Mouse (Mus musculus) megakaryocyte progenitor cell, adult 5-6 weeks (primary cell): ENCODE data around the gene Mertk. TPM values are rescaled to one million over a fixed set of nuclear protein-coding genes. Genes with fewer than 3 reads are reported as not detected.
"Not testable (repeated sequence)": the region's sequence is repeated elsewhere in the genome, so short reads cannot be mapped to it uniquely, and the experiment has no call there.

Experiments used
- ATAC-seq: replicated peaks from 2 replicates; pipeline ENCODE4 v1.8.0; 2016; ENCODE audit warnings: mild to moderate bottlenecking, moderate TSS enrichment, inconsistent platforms; ENCODE audit not compliant: poor library complexity
- total RNA-seq, 2 experiments: library from RNA; stranded (forward) in 1 of 2; stranded (reverse) in 1 of 2; fragments of 157-497, 149-512 nt in 1 of 2; fragments of 200-1000 nt in 1 of 2; gene quantifications; 2 replicates each; pipeline versions ENCODE4 v1.2.3 to v1.2.4; 2015 to 2017

The Mertk gene
- total RNA-seq (2015) (0.10 TPM in 1 of 2 replicates, not detected in the other), total RNA-seq (2017) (0.03 TPM in 1 of 2 replicates, not detected in the other)

DNA sequence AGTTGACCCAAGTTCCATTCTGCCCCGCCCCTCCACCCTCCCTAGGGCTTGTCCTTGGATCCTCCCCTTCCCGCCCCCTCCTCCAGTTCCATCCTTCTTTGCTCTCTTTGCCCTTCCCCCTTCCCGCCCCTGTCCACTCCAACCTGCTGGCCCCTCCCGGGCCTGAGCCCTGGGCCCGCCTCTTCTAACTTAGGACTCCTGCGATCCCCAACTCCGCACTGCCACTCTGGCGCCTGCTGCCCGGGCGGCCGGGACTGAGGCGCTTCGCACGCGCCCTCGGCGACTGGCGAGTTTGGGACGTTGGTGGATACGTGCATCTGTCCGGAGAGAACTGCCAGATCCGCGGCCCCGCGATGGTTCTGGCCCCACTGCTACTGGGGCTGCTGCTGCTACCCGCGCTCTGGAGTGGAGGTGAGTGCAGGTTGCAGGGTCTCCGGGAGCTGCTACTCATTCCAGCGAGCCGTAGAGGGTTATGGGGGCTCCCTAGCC lies at the start of gene Mertk:
Gene Mertk (plus strand): TSS at position 264 of the 489 bp plus-strand sequence.
- ATAC-seq, result peak; percentile 19; the same call in 1 of the 2 replicates

DNA sequence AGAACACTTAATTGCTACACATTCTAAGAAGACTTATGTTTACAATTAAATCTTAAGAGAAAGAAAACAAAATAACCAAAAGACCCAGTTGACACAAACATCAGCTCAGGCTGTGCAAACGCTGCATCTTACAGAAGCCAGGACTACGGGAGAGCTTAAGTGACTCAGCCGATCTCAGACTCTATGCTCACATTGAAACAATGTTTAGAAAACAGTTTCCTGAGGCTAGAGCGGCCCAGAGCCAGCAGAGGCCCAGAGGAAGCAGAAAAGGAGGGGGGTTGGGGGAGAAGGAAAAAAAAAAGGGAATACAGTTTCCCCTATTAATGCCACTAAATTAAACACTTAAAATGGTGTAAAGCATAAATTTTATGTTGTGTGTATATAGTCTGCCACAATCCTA lies 18.1 kb upstream of the Mertk start:
- no peak for ATAC-seq

DNA sequence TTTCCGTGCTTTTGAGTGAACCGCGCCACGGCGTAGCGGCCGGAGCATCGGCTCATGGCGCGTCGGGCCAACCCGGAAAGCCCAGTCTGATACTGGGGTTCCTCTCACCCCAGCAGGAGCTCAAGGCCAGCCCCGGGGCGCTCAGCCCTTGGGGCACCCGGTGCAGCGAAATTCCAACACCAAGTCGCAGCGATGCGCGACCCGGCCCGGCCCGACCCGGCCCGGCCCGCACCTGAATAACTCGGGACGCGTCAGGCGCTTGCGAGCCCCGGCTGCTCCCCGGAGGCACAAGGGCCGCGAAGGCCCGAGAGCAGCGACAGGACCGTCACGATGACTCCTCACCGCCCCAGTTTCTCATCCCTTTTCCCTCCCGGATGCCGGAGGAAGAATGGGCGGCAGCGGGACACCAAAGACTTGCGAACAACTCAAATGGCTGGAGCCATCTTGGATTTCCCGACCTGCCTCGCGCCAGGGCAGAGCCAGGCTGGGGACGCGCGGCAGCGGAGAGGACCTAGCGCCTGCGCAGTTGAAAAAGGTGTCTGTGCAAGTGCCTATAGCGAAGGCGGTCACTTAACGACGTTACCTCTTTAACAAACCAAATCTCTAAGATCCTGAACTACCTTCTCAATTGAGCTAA lies 11.7 kb upstream of the Mertk start, which contains the start of gene Anapc1:
Gene Anapc1 (minus strand): TSS at position 471 of the 637 bp plus-strand sequence.
- ATAC-seq, result peak; percentile 98

DNA sequence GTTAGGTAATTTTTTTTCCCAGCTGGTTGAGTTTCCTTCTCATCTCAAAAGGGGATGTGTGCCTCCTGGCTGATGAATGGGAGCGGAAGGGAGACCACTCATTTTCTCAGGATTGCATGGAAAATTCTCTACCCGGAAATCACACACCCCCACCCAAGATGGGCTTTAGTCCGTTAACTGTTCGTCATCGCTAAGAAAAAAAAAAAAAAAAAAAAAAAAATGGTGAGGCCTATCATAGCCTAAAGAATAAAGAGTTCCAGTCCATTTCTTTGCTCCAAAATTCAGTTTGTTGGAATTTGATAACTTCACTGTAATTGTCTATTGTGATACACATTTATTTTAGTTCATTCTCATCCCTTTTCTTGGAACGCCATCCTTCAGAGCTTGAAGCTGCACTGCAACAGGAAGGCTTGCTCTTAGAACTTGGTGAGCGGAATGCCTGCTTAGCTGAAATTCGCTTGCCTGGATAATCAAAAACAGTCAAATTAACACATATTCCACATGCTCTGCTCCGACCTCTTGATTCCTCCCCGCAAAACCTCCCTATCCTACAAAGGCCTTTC lies 11.1 kb upstream of the Mertk start:
- peak; percentile 33 for ATAC-seq

DNA sequence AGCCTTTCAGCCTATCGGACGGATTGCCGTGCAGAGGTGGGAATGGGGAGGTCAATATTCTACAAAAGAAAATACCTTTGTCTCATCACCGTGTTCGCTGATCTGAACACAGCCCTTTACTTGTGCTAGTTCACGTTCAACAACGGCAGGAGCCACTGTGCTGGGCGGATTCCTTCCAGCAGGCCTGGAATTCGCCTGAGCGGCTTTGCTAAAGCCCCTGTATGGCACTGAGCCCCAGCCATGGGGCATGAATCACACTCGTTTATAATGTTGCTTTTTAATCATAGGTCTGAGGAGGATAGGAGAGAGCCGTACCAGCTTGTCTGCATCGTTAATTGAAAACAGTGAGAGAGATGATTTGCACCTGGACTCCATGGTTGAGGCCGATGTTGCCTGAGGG lies 6.4 kb upstream of the Mertk start:
- no peak for ATAC-seq

DNA sequence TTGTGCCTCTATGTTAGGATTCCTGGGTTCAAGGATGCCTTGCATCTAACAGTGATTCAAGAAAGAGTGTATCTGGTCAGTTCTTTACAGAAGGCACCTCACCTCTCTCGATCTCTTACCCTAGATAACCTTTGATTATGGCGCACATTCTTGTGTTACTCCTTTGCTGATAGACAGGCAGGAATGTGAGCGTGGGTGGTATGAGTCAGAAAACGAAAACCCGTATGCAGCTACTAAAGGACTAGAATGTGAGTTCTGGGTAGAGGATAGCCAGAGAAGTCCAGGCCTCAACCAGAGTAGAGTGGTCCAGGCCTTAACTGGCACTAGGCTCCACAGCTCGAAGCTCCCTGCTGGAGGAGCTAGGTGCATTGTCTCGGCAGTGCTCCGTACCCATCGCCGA lies 6.0 kb upstream of the Mertk start:
- no peak for ATAC-seq

DNA sequence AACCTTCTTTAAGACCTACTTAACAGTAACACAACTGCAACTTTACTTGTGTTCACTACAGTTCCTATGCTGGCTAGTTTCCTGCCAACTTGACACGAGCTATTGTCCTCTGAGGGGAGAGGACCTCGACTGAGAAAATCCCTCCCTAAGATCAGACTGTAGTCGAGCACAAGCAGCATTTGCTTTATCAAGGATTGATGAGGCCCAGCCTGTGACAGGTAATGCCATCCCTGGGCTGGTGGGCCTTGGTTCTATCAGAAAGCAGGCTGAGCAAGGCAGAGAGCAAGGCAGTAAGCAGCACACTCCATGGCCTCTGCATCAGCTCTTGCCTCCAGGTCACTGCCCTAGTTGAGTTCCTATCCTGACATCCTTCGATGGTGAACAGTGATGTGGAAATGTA lies 5.5 kb upstream of the Mertk start:
- ATAC-seq, result no peak

DNA sequence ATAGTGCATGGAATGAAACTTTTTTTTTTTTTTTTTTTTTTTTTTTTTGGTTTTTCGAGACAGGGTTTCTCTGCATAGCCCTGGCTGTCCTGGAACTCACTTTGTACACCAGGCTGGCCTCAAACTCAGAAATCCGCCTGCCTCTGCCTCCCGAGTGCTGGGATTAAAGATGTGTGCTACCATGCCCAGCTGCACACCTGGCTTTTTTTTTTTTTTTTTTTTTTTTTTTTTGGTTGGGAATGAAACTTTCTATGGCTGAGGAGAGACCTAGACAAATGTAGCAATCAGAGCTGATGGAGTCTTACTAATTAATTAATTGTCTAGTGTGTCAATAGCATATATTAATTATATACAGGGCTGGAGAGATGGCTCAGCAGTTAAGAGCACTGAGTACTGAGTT lies 4.9 kb upstream of the Mertk start:
- not testable (repeated sequence) for ATAC-seq

DNA sequence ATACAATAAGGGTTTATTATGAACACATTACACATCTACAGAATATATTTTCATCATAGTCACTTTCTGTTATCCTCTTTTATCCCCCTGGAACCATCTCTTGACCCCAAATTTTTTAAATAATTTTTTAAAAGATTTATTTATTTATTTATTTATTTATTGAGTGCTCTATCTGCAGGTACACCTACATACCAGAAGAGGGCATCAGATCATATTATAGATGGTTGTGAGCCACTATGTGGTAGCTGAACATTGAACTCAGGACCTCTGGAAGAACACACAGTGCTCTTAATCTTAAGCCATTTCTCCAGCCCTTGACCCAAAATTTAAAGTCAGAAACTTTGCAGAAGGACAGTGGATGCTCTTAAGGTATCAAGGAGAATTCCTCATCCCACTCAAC lies 4.2 kb upstream of the Mertk start:
- no peak for ATAC-seq

DNA sequence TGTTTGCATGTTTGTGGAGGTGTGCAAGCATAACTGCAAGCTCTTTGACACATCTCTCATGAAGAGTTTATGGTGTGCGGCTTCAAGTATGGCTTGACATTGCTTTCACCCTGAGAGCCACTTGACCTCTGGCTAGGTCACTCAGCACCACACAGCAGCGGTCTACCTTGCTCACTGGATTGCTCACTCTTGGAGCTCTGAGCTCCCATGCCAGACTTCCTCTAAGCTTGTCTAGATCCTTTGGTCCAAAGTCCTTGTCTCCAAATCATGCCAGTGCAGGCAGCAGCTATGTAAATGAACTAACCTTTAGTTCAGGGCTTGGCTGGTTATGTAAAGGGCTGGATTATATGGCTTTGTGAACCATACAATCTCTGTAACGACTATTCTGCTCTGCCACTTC lies 2.3 kb upstream of the Mertk start:
- no peak for ATAC-seq

DNA sequence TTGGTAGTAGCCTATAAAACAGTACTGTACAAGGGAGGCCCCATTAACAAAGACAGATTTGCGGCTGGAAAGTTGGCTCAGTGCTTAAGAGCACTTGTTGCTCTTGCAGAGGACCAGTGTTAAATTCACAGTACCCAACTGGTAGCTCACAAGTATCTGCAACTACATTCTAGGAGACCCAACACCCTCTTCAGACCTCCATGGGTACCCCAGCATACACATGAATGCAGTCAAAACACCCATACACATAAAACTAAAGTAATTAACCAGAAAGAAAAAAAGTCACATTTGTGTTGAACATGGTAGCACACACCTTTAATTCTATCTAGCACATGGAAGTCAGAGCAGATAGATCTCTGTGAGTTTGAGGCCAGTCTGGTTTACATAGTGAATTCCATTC lies 1.7 kb upstream of the Mertk start:
- ATAC-seq, result no peak

DNA sequence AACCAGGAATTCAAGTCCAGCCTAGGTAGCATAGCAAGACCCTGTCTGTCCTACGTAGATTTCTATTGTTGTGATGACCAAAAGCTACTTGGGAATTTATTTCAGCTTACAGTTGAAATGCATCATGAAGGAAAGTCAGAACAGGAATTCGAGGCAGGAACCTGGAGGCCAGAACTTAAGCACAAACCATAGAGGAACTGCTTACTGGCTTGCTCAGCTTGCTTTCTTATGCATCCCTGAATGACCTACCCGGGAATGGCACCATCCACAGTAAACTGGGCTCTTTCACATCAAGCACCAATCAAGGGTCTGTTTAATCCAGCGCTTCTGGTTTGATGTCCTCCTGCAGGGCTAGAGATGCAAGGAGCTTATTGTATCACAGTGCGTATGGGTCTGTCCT lies 1.2 kb upstream of the Mertk start:
- no peak for ATAC-seq

DNA sequence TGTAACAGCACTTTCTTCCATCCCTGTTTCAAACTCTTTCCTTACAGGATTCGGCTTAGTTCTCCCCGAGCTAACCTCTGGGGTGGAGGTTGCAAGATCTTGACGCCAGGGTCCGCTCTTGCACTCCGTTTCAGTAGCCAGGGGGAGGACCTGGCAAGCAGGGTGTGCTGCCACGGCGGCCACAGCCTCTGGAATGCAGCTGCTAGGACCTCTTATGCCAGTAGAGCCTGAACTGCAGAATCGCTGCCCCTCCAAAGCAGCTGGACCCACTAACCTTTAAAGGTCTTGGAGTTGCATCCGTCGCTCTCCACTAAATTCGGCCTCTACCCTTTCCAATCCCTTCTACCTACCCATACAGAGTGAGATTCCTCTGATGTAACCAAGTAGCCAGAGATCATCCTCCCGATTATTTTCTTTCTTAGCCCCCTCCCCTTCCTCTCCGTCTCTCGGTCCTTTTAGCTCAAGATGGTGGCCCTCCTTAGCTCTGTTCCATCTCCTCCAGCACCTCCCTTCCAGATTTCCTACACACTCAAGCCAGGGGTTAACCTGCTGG lies 540 bp upstream of the Mertk start:
- peak; percentile 97 for ATAC-seq

DNA sequence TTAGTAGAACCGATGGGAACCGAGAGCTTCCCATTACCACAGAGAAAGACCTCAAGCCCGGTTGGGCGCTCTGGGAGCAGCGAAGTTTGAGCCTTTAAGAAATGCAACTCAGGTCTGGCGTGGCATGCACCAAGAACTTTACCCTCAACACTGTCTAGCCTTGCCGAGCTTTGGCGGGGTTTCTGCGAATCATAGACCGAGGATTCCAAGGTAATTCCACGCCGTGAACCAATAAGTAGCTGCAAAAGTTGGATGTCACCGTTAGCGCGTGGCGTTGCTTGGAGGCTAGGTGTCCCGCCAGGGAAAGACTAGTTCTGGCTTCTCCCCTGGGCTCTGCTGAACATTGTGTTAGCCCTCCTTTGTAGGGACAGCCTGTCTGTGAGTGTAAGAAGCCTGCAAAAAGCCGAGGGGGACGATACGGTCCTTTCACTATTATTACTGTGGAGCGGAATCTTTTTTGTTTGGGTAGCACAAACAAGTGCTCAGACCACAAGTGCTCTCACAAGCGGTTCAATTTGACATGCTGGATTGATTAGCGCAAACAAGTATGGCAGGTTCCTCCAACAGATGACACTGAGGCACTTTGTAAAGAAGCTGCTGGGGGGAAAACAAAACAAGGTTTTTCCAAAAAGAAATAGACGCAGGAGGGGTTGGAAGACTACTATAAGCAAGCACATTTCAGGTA lies 587 bp downstream of the Mertk start:
- ATAC-seq, result no peak

DNA sequence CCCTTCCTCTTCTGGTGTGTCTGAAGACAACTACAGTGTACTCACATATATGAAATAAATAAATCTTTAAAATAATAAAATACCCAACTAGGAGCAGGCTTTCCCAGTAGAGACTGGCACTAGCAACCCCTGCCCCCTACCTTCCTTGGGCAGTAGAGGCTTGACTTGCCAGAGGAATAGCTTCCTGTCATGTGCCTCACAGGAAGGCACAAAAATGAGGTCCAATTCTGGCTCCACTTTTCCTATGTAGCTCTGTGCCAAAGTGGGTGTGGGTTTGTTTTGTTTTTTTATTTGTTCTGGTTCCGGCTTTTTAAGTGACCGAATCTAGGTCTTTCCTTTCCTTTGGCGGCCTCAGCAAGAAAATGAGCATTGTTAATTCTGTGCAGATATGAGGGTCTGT lies 5.7 kb downstream of the Mertk start:
- no peak for ATAC-seq

DNA sequence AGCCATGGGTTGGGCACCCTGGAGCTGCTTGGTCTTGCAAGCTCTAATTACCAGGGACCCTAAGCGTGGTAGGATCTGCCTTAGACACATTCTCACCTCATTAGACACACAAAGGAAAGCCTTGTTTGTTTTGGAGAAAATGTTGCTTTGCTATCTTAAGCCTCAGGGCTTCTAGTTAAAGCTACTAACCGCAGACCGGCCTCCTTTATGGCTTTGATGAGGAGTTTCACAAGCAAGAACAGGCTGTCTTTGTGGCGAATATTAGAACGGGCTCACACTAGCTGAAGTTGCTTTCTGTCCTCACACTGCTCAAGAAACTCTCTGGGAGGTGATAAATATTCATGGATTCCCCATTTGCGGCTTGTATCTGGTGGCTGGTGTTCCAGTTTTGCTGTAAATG lies 10.5 kb downstream of the Mertk start:
- ATAC-seq, result no peak

DNA sequence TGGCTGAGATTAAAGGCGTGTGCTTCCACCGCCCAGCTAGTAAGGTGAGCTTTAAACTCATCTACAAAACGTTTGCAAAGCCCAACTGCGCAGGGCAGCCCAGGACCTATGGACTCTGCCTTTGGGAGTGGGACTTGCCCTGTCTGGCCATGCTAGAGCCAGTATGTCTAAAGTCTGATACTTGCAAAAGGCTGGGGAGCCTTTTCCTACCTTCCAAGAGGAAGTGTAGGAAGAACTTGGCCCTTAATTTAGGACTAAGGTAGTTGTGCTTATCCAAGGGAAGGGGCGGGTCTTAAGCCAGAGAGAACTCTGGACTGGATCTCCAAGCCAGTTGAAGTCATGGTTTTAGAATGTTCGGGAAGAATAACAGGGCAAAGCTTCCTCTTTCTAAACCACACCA lies 11.9 kb downstream of the Mertk start:
- no peak for ATAC-seq

DNA sequence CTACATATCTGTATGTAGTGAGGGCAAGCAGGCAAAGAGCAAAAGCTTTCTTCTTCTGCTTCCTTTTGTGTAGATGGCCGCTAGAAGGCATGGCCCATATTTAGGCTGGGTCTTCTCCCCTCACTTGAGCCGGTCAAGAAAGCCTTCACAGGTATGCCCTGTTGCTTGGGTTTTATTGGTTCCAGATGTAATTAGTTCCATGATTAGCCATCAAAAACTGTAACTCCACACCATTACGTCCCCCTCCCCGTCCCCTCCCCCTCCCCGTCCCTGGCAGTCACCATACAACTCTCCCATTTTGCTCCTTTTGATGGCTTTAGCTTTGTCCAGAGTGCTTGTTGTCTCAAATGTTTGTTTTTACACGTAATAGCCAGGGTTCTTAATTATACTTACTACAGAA lies 14.2 kb downstream of the Mertk start:
- ATAC-seq, result no peak

DNA sequence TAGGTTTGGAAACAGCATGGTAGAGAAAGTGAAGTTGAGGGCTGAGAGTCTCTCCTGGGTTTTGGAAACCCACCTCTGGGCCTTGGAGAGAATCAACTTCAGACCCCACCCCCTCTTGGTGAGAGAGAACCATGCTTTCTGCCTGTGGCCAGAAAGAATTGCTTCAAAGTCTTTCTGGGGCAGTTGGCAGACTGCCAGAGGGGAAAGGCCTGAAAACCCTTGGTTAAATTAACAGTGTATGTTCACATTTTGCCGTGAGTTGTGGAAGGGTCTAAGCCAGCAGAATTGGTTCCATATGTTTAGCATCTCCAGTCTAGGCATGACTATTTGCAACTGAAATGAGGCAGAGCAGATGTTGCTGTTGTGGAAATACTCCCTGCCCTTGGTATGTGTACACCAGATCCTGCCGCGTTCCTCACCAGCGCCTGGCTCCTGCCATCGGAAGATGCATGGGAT lies 14.8 kb downstream of the Mertk start:
- ATAC-seq, result no peak

DNA sequence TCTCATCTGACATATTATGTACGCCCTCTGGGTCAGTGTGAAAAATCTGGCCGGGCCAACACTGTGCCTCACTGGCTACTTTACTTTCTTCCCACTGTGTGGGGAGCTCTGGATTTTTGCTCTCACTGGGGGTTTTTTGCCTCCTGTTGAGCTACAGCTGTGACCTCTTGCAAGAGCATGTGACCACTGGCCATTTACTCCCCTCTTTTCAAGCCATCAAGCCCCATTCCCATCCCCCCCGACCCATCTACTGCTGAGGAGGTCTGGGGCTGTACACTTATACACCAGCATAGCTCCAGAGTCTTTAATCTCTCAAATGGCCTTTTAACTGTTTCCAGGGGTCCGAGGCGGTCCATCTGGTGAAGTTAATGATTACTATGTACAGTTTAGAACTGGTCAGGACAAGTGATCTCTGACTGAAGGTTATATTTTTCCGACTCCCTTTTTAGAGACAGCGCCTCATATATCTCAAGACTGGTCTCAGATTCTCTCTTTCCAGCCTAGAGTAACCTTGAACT lies 16.0 kb downstream of the Mertk start:
- ATAC-seq, result no peak

DNA sequence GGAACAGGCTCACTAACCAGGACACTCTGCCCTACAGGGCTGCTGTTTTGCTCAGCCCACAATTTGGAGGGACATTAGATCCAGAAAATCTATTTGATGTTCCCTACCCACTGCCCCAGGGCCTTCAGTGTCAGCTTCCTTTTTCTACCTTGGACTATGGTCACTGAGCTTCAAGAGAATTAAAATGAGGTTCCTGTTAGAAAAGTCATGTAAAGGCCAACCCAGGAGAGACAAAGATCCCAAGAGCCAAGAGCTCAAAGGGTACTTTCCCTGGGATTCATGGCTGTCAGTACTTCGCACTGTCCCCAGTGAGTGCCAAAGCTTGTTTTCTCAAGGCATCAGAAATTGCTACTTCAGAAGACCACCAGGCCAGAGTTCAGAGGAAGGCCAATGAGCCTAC lies 17.2 kb downstream of the Mertk start:
- no peak for ATAC-seq

DNA sequence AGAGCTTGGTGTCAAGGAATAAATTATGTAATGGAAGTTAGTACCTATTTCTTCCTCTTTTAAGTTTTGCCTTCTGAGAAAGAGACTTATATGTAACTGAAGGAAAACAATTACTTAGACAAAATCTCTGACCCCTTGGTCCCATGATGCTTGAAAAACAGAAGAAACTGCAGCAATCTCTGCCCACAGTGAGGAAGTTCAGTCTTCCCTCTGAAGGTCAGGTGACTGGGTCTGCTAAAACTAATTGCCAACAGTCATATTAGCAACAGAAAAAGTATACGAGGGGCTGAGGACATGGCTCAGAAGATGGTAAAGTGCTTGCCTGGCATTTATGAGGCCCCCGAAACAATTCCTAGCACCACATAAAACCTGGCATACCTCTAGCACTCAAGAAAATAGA lies 20.6 kb downstream of the Mertk start:
- ATAC-seq, result no peak
